Mouse (Mus musculus): ENCODE measurements around the gene Hbp1. TPM values are rescaled to one million over a fixed set of nuclear protein-coding genes. Genes with fewer than 3 reads are reported as not detected.
A peak's percentile ranks its signal among the peaks of the same experiment; 100 is the strongest.

The Hbp1 gene
- polyA plus RNA-seq, 1 experiment from 2014 or later, result 133 TPM

DNA sequence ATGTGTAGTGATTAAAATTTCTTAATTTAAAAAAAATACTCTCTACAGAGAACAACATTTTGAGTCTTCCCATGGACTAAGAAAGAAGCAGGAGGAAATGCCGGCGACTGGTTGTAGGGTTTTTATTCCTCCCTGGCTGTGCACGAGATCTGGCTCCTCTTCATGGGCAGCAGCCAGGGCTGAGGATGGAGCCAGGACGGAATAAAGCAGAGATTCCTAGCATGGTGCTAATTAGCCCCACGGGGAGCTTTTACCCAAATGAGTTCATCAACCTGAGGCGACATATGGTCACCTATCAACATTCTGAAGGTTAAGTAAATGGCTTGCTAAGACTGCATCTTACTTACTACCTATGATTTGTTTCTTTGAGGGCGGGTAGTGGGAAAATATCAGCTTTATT lies 32.9 kb upstream of the Hbp1 start:
- Histone ChIP-seq H3K27ac (no peak overlapping the region), H3K4me3 (replicated peaks) (no peak overlapping the region), H3K27me3 (no peaks in the 10 kb centered on the region), H3K4me2 (no peak overlapping the region), H3K9me3 (no peaks in the 10 kb centered on the region), H3K9ac (replicated peaks) (no peak overlapping the region), H3K4me1 (replicated peaks) (no peaks in the 10 kb centered on the region; the same call in 1 of the 2 replicates), H3K36me3 (no peaks in the 10 kb centered on the region)
- no peak for ATAC-seq (ENCODE audit: insufficient number of reproducible peaks, insufficient read depth, low FRiP score, low TSS enrichment, low read depth)
- WGBS, result 39% methylated on average over 7 of the region's 7 CpGs

DNA sequence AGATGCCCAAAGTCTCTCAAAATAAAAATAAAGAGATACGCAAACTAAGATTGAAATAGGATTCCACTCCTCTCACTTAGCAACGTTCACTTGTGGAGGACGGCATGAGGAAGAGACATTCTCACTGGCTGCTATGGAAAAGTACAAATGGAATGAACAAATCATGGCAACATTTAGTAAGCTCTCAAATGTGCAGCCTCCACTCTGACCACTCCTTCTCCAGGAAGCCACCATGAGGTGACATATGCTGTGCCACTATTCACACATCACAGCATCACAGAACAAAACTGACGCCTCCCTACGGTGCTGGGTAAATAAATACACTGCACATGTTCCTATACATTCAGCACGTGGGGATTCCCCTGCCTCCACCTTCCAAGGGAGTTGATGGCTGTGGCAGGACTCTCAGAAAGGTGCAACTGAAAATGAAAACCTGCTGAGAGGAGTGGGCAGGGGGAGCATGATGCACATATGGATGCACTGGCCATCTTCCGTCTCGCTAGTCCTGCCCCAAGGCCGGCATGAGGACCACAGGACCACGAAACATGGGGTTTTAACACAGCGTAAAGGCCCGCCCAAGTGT lies 27.4 kb upstream of the Hbp1 start:
- Histone ChIP-seq H3K4me1 (replicated peaks) (no peaks in the 10 kb centered on the region), H3K9me3 (no peaks in the 10 kb centered on the region), H3K4me2 (no peak overlapping the region), H3K9ac (replicated peaks) (no peak overlapping the region), H3K4me3 (replicated peaks) (no peak overlapping the region), H3K27me3 (no peaks in the 10 kb centered on the region), H3K36me3 (no peaks in the 10 kb centered on the region), H3K27ac (no peak overlapping the region)
- 70% methylated on average over 12 of the region's 12 CpGs for WGBS
- ATAC-seq (ENCODE audit: insufficient number of reproducible peaks, insufficient read depth, low FRiP score, low TSS enrichment, low read depth), result no peak

DNA sequence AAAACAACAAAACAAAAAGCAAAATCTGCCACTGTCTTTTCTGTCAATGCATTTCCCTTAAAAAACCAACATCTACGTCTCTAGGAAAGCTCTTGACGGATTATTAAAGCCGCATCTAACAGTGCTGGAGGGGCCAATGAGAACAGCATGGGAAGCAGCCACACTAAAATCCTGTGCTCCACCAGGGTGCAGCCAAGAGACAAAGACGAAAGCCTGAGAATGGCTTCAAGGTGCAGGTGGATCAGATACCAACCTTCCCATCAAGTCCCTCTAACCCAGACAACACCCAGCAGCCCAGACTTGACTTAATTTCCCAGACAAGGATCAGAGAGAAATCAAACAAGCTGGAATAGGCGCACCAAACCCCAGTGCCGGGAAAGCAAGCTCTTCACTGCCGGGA lies 26.2 kb upstream of the Hbp1 start:
- 50% methylated on average over 7 of the region's 7 CpGs for WGBS
- H3K4me2 ChIP-seq, result no peak overlapping the region
- no peak for ATAC-seq (ENCODE audit: insufficient number of reproducible peaks, insufficient read depth, low FRiP score, low TSS enrichment, low read depth)
- no peaks in the 10 kb centered on the region for H3K27me3 ChIP-seq
- no peaks in the 10 kb centered on the region for H3K9me3 ChIP-seq
- no peaks in the 10 kb centered on the region for H3K4me1 ChIP-seq (replicated peaks)
- H3K4me3 ChIP-seq (replicated peaks), result no peak overlapping the region
- H3K27ac ChIP-seq, result no peak overlapping the region
- H3K9ac ChIP-seq (replicated peaks), result no peak overlapping the region
- H3K36me3 ChIP-seq, result no peaks in the 10 kb centered on the region

DNA sequence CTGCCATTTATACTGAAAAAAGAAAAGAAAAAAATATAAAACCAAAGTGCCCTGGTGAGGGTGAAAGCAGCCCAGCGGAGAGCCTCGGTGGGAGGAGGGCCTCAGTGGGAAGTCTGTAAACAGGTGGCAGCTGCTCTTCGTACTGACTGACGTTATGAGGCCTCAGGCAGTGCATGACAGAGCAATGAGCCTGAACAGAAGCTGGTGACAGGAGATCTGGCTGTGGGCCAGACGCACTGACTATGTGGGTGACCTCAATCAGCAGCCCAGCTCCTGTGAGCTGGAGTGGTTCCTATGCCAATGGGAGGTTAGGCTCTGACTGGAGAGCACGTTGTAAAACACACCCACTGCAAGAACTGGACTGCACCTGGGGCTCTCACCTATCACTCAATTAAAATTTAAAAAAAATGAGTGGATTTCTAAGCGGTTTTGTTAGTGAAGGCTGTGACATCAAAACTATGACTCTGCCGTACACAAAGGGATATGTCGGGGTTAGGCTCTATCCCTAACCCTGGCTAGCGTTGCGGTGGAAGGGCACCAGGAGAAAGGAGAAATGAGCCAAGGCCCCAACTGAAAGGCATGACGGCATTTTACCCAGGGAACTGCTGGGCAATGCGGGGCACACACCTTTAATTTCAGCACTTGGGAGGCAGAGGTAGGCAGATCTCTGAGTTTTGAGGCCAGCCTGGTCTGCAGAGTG lies 23.3 kb upstream of the Hbp1 start:
- Histone ChIP-seq H3K27ac (no peak overlapping the region), H3K9me3 (no peaks in the 10 kb centered on the region), H3K4me2 (no peak overlapping the region), H3K9ac (replicated peaks) (no peak overlapping the region), H3K36me3 (no peaks in the 10 kb centered on the region), H3K27me3 (no peaks in the 10 kb centered on the region), H3K4me1 (replicated peaks) (no peaks in the 10 kb centered on the region; the same call in 1 of the 2 replicates), H3K4me3 (replicated peaks) (no peak overlapping the region)
- 57% methylated on average over 13 of the region's 13 CpGs for WGBS
- peak; percentile 74; the same call in 1 of the 2 replicates for ATAC-seq (ENCODE audit: insufficient number of reproducible peaks, insufficient read depth, low FRiP score, low TSS enrichment, low read depth)

DNA sequence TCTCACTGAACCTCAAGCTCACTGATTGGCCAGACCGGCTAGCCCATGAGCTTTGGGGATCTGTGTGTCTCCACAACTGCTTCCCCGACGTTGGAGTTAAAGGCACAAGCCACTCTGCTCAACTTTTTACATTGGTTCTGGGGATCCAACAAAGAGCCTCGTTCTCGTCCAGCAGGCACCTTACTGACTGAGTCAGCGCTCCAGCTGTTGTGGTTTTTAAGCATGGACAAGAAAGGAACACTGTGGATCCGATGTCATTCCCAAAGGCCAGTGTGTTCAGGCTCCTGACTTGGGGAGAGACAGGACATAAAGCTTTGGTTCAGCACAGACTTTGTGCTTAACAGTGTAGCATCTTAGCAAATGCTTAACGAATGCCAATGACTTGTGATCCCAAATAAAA lies 21.2 kb upstream of the Hbp1 start:
- 81% methylated on average over 8 of the region's 8 CpGs for WGBS
- Histone ChIP-seq H3K9ac (replicated peaks) (no peak overlapping the region), H3K4me1 (replicated peaks) (no peaks in the 10 kb centered on the region; the same call in 1 of the 2 replicates)

DNA sequence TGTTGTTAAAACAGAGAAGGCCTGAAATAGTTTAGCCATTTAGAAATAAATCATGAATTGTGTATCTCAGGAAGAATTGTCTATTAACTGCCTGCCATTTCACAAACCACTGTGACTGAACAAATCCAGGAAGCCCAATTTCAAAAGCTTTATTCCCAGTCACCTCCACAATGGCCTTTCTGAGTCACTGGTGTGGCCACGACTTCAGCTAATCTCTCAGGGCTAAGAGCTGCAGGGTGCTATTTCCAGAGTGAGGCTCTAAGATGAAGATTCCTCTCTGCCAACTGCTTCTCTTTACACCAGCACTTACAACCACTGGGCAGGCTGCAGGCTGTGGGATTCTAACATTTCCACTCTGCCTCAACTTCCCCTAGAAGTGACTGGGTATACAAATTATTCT lies 18.8 kb upstream of the Hbp1 start:
- Histone ChIP-seq H3K36me3 (no peaks in the 10 kb centered on the region), H3K4me1 (replicated peaks) (no peaks in the 10 kb centered on the region; the same call in 1 of the 2 replicates), H3K27me3 (no peaks in the 10 kb centered on the region), H3K9me3 (no peaks in the 10 kb centered on the region), H3K4me3 (replicated peaks) (no peak overlapping the region), H3K9ac (replicated peaks) (no peak overlapping the region), H3K4me2 (no peak overlapping the region), H3K27ac (no peak overlapping the region)
- ATAC-seq (ENCODE audit: insufficient number of reproducible peaks, insufficient read depth, low FRiP score, low TSS enrichment, low read depth), result no peak
- 33% methylated on average over 1 of the region's 1 CpGs for WGBS

More for the DNA sequence above, 21.2 kb upstream of the Hbp1 start:
- no peaks in the 10 kb centered on the region for H3K36me3 ChIP-seq
- ATAC-seq (ENCODE audit: insufficient number of reproducible peaks, insufficient read depth, low FRiP score, low TSS enrichment, low read depth), result no peak
- H3K27ac ChIP-seq, result no peak overlapping the region
- no peaks in the 10 kb centered on the region for H3K27me3 ChIP-seq
- H3K4me3 ChIP-seq (replicated peaks), result no peak overlapping the region
- no peak overlapping the region for H3K4me2 ChIP-seq
- no peaks in the 10 kb centered on the region for H3K9me3 ChIP-seq

DNA sequence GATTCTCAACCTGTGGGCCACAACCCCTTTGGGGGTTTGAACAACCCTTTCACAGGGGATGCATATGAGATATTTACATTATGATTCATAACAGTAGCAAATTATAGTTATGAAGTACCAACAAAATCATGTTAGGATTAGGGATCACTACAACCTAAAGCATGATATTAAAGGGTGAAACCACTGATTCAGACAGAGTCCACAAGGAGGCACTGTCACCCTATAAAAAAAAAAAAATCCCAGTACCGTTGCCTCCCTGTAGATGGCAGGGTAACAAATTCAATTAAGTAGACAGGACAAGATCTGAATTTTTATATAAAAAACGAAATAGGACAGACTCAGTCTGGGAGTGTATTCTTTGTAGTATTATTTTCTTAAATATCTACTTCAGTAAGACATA lies 17.2 kb upstream of the Hbp1 start:
- Histone ChIP-seq H3K36me3 (no peaks in the 10 kb centered on the region), H3K4me3 (replicated peaks) (no peak overlapping the region), H3K9ac (replicated peaks) (no peak overlapping the region), H3K27ac (no peak overlapping the region), H3K4me1 (replicated peaks) (no peaks in the 10 kb centered on the region; the same call in 1 of the 2 replicates), H3K4me2 (no peak overlapping the region), H3K9me3 (no peaks in the 10 kb centered on the region), H3K27me3 (no peaks in the 10 kb centered on the region)
- no peak for ATAC-seq (ENCODE audit: insufficient number of reproducible peaks, insufficient read depth, low FRiP score, low TSS enrichment, low read depth)
- 1% methylated on average over 2 of the region's 2 CpGs for WGBS

DNA sequence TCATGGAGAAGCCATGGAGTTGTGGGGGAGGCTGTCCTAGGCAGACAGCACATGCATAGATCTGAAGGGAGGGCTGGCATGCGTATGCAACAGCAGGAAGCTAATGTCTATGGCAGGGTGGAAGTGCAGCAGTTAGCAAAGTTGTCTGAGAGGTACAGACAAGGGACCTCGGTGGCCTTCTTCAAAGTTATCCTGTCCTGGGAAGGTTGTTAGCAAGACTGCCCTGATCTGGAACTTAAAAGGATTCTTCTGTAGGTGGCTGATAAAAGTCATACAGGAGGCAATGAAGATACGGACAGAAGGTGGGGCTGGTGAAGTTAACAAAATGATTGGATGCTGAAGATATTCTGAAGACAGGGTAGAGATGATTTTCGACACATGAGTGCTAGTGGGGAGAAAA lies 16.1 kb upstream of the Hbp1 start:
- H3K9ac ChIP-seq (replicated peaks), result no peak overlapping the region
- no peaks in the 10 kb centered on the region for H3K36me3 ChIP-seq
- H3K4me1 ChIP-seq (replicated peaks), result no peaks in the 10 kb centered on the region; the same call in 1 of the 2 replicates
- no peak overlapping the region for H3K27ac ChIP-seq
- H3K4me2 ChIP-seq, result no peak overlapping the region
- ATAC-seq (ENCODE audit: insufficient number of reproducible peaks, insufficient read depth, low FRiP score, low TSS enrichment, low read depth), result no peak
- 87% methylated on average over 4 of the region's 4 CpGs for WGBS
- no peak overlapping the region for H3K4me3 ChIP-seq (replicated peaks)
- no peaks in the 10 kb centered on the region for H3K9me3 ChIP-seq
- H3K27me3 ChIP-seq, result no peaks in the 10 kb centered on the region

DNA sequence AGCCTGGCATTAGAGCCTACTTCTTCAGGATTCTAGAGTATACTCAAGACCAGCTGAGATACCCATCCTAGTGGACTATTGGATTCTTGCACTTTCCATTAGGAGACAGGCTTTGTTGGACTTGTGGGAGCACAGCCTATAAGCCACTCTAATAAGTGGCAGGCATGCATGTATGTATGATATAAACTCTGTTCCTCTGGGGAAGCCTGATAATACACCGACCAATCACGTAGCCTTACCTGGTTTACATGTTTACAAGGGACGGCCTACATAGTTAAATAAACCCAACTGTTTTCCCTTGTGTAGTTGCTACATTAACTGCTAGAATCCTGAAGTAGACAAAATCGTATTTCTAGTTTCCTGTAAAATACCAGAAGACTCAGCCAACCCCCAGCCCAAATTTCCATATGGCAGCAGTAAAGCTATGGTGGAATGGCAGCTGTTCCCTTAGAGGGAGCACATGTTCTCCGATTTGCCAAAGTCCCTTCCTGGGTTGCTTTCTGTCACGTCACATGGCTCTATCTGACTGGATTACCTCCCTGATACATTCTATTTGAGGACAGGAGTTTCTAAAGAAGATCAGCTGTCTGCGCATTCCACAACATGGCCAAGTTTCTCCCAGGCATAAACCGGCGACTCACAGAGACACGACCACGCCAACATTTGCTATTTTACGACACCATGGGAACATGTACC lies 15.3 kb upstream of the Hbp1 start:
- Histone ChIP-seq H3K27ac (no peak overlapping the region), H3K9me3 (no peaks in the 10 kb centered on the region), H3K4me2 (no peak overlapping the region), H3K27me3 (no peaks in the 10 kb centered on the region), H3K4me3 (replicated peaks) (no peak overlapping the region), H3K36me3 (no peaks in the 10 kb centered on the region), H3K4me1 (replicated peaks) (no peaks in the 10 kb centered on the region; the same call in 1 of the 2 replicates), H3K9ac (replicated peaks) (no peak overlapping the region)
- ATAC-seq (ENCODE audit: insufficient number of reproducible peaks, insufficient read depth, low FRiP score, low TSS enrichment, low read depth), result no peak
- WGBS, result 80% methylated on average over 12 of the region's 12 CpGs

DNA sequence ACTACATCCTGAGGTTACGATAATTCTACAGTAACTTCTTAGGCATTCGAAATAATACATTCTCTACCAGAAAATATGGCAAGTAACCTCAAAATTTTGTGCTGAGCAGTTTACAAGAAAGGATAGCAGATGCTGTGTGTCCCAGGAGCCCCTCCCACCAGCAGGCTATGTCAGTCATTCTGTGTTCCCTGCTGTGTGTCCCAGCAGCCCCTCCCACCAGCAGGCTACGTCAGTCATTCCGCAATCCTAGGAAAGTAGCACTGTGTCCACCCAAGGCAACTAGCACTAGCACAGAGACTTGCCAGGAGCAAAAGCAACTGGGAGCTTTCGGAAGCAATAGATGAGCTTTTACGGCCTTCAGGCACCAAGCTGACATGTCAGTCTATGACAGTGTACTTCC lies 13.7 kb upstream of the Hbp1 start:
- Histone ChIP-seq H3K9ac (replicated peaks) (no peak overlapping the region), H3K4me1 (replicated peaks) (no peaks in the 10 kb centered on the region), H3K9me3 (no peaks in the 10 kb centered on the region), H3K4me3 (replicated peaks) (no peak overlapping the region), H3K4me2 (no peak overlapping the region), H3K36me3 (no peaks in the 10 kb centered on the region), H3K27ac (no peak overlapping the region), H3K27me3 (no peaks in the 10 kb centered on the region)
- no peak for ATAC-seq (ENCODE audit: insufficient number of reproducible peaks, insufficient read depth, low FRiP score, low TSS enrichment, low read depth)
- 79% methylated on average over 6 of the region's 6 CpGs for WGBS

DNA sequence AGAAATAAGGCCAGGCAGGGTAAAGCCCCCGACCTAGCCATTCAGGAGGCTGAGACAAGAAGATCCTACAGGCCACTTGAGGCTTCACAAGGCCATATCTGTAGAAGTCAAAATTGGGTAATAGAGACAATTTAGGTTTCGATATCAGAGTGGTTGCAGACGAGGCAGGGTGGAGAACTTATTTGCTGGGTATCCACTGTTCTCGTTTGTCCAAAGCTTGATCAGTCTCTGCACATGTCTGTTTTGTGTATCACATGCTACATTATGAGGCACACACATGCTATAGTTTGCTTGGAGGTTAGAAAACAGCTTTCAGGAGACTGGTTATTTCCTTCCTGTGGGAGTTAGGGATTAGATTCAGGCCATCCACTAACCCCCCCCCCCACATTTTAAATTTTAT lies 5.5 kb upstream of the Hbp1 start:
- no peak overlapping the region for H3K9ac ChIP-seq (replicated peaks)
- no peak overlapping the region for H3K27ac ChIP-seq
- no peaks in the 10 kb centered on the region for H3K9me3 ChIP-seq
- 0 out of 2 replicates have a peak, but pooled peaks cover 2% of the 10 kb centered on the region for H3K4me1 ChIP-seq (replicated peaks)
- no peaks in the 10 kb centered on the region for H3K27me3 ChIP-seq
- ATAC-seq (ENCODE audit: insufficient number of reproducible peaks, insufficient read depth, low FRiP score, low TSS enrichment, low read depth), result no peak
- H3K36me3 ChIP-seq, result no peaks in the 10 kb centered on the region
- no peak overlapping the region for H3K4me3 ChIP-seq (replicated peaks)
- H3K4me2 ChIP-seq, result no peak overlapping the region
- 78% methylated on average over 4 of the region's 4 CpGs for WGBS
